Mouse (Mus musculus) ES-E14 (cell line): ENCODE data around the gene Gbx1. TPM values are rescaled to one million over a fixed set of nuclear protein-coding genes. Genes with fewer than 3 reads are reported as not detected.
A peak's percentile ranks its signal among the peaks of the same experiment; 100 is the strongest.

Experiments used
- DNase-seq: peaks from one replicate; pipeline ENCODE4 v3.0.0-alpha.2; 2013; ENCODE audit warnings: low read depth, low spot score
- H3K27ac ChIP-seq: 2 replicates; pipeline ENCODE4 v1.5.1; 2012; ENCODE audit warnings: low read depth, mild to moderate bottlenecking, low read length, moderate library complexity, mixed read lengths; ENCODE audit not compliant: poor library complexity, insufficient read depth, severe bottlenecking
- H3K36me3 ChIP-seq: 2 replicates; pipeline ENCODE4 v1.6.1; 2012; ENCODE audit warnings: mild to moderate bottlenecking, low read length, moderate library complexity, mixed read lengths; ENCODE audit not compliant: control insufficient read depth, poor library complexity, insufficient read depth, severe bottlenecking
- H3K4me1 ChIP-seq, 2 experiments: fragments of 150-350 bp in 1 of 2; sonication (generic) in 1 of 2; 2 replicates each; pipeline ENCODE4 v1.6.1; 2012; ENCODE audit warnings: low read length in 2 of 2, mild to moderate bottlenecking in 1 of 2, mixed read lengths in 1 of 2; ENCODE audit not compliant: control insufficient read depth in 2 of 2, insufficient read depth in 2 of 2, poor library complexity in 1 of 2
- H3K4me3 ChIP-seq, 2 experiments: fragments of 150-350 bp in 1 of 2; sonication (generic) in 1 of 2; 2 replicates each; pipeline ENCODE4 v1.5.1; 2012; ENCODE audit warnings: low read length in 2 of 2, low read depth in 1 of 2, mild to moderate bottlenecking in 1 of 2, mixed read lengths in 1 of 2; ENCODE audit not compliant: insufficient read depth in 1 of 2, poor library complexity in 1 of 2, severe bottlenecking in 1 of 2
- H3K9ac ChIP-seq: 2 replicates; pipeline ENCODE4 v1.6.1; 2012; ENCODE audit warnings: low read depth, mild to moderate bottlenecking, low read length, mixed read lengths; ENCODE audit not compliant: poor library complexity, insufficient read depth, severe bottlenecking
- H3K9me3 ChIP-seq: fragments of 150-350 bp; sonication (generic); 2 replicates; pipeline ENCODE4 v1.6.1; 2012; ENCODE audit warnings: low read depth, mild to moderate bottlenecking, low read length; ENCODE audit not compliant: control insufficient read depth, insufficient read depth
- CHD2 ChIP-seq: IDR thresholded peaks from 2 replicates; pipeline ENCODE4 v1.6.1; 2014; ENCODE audit warnings: mild to moderate bottlenecking, low read depth, low read length, inconsistent platforms
- HCFC1 ChIP-seq: IDR thresholded peaks from 2 replicates; pipeline ENCODE4 v1.6.1; 2012; ENCODE audit warnings: low read length, inconsistent platforms, borderline replicate concordance; ENCODE audit not compliant: insufficient read depth
- MAFK ChIP-seq: IDR thresholded peaks from 2 replicates; pipeline ENCODE4 v1.6.1; 2014; ENCODE audit warnings: mild to moderate bottlenecking, low read depth, low read length, inconsistent platforms; ENCODE audit not compliant: insufficient read depth
- ZC3H11A ChIP-seq: IDR thresholded peaks from 2 replicates; pipeline ENCODE4 v1.6.1; 2012; ENCODE audit warnings: low read depth, mild to moderate bottlenecking, inconsistent platforms, low read length, borderline replicate concordance
- ZNF384 ChIP-seq: IDR thresholded peaks from 2 replicates; pipeline ENCODE4 v1.6.1; 2012; ENCODE audit warnings: low read depth, low read length, inconsistent platforms
- in situ Hi-C, 2 experiments: fragments of 600-800 bp; cut with MboI; formaldehyde crosslinking; loops; one replicate each; pipeline ENCODE4 v1.15.1; 2025; ENCODE audit warnings: low sequenced_read_pairs in 2 of 2, inconsistent platforms in 1 of 2; ENCODE audit not compliant: unreplicated experiment in 2 of 2
- total RNA-seq: library from RNA; depleted of rRNA; stranded (reverse); fragments of 300-350 nt; gene quantifications from 2 replicates; pipeline ENCODE4 v1.2.3, GENCODE M21; 2012

Gene Gbx1
- total RNA-seq, 1 experiment, result 0.40 TPM

GRCm38 (mm10) chr5:24482247-24483079, 44.5 kb downstream of the Gbx1 start:
- Histone ChIP-seq H3K36me3 (peaks cover 47% of the 10 kb centered on the region; the same call in 1 of the 2 replicates), H3K9ac (peak overlapping the region; percentile 27), H3K4me3 (peak overlapping the region; percentile 41 to 48), H3K9me3 (no peaks in the 10 kb centered on the region), H3K4me1 (peaks cover 13 to 39% of the 10 kb centered on the region in 2 experiments; a peak in 3 of 4 replicates), H3K27ac (0 out of 2 replicates have a peak overlapping the region, but pooled peaks have one; percentile 3)
- no peak for TF ChIP-seq HCFC1
- no peak for TF ChIP-seq ZC3H11A
- TF ChIP-seq ZNF384, result no peak
- TF ChIP-seq MAFK, result no peak
- TF ChIP-seq CHD2, result no peak
- DNase-seq, result no peak
- in situ Hi-C loops, result no loop called here

GRCm38 (mm10) chr5:24481647-24482046, 45.4 kb downstream of the Gbx1 start:
- TF ChIP-seq CHD2, result no peak
- no peak for TF ChIP-seq ZC3H11A
- no peak for TF ChIP-seq HCFC1
- TF ChIP-seq ZNF384, result no peak
- TF ChIP-seq MAFK, result no peak
- Histone ChIP-seq H3K4me1 (peaks cover 13 to 39% of the 10 kb centered on the region in 2 experiments; a peak in 3 of 4 replicates), H3K9ac (no peak overlapping the region), H3K9me3 (no peaks in the 10 kb centered on the region), H3K4me3 (no peak overlapping the region), H3K27ac (no peak overlapping the region), H3K36me3 (peaks cover 45% of the 10 kb centered on the region; the same call in 1 of the 2 replicates)
- DNase-seq, result peak; percentile 87
- in situ Hi-C loops, result no loop called here

GRCm38 (mm10) chr5:24477909-24478308, 49.1 kb downstream of the Gbx1 start:
- peaks cover 3 to 31% of the 10 kb centered on the region in 2 experiments; a peak in 2 of 4 replicates for H3K4me1 ChIP-seq
- H3K9me3 ChIP-seq, result no peaks in the 10 kb centered on the region
- H3K27ac ChIP-seq, result no peak overlapping the region
- H3K4me3 ChIP-seq, result no peak overlapping the region
- TF ChIP-seq ZNF384, result no peak
- TF ChIP-seq ZC3H11A, result no peak
- TF ChIP-seq MAFK, result no peak
- no peak for TF ChIP-seq CHD2
- no peak for TF ChIP-seq HCFC1
- no peak for DNase-seq
- H3K9ac ChIP-seq, result no peak overlapping the region
- in situ Hi-C loops, result no loop called here
- H3K36me3 ChIP-seq, result peaks cover 30% of the 10 kb centered on the region; the same call in 1 of the 2 replicates

- Histone ChIP-seq H3K4me1 (peaks cover 0 to 23% of the 10 kb centered on the region in 2 experiments; a peak in 2 of 4 replicates), H3K9ac (peak overlapping the region; percentile 59; the same call in 1 of the 2 replicates), H3K4me3 (no peak overlapping the region; a peak in 1 of 4 replicates), H3K36me3 (peaks cover 23% of the 10 kb centered on the region; the same call in 1 of the 2 replicates), H3K9me3 (no peaks in the 10 kb centered on the region), H3K27ac (no peak overlapping the region)
- in situ Hi-C loops, result no loop called here
- no peak for TF ChIP-seq ZNF384
- DNase-seq, result no peak
Observed at GRCm38 (mm10) chr5:24475476-24476241, 51.3 kb downstream of the Gbx1 start.
